Mouse (Mus musculus) left cerebral cortex, adult 2 months (tissue): Measurements from ENCODE around the gene Btbd35f10. TPM values are rescaled to one million over a fixed set of nuclear protein-coding genes. Genes with fewer than 3 reads are reported as not detected.
"Not testable (repeated sequence)": the region's sequence is repeated elsewhere in the genome, so short reads cannot be mapped to it uniquely, and the experiment has no call there.

Source experiments
- DNase-seq, 2 experiments: peaks; one replicate each; pipeline ENCODE4 v3.0.0; 2021 to 2022; ENCODE audit warnings: low spot score in 2 of 2, mixed read lengths in 1 of 2; ENCODE audit errors: extremely low spot score in 1 of 2
- H3K27ac ChIP-seq: fragments of 200-600 bp; 2 replicates; pipeline ENCODE4 v1.8.1; 2022
- H3K4me3 ChIP-seq: fragments of 200-600 bp; 2 replicates; pipeline ENCODE4 v1.8.1; 2022
- intact Hi-C: fragments of 180-260 bp; cut with DNase I; formaldehyde crosslinking; loops from one replicate; pipeline ENCODE4 v1.15.1; 2025
- long read RNA-seq, 2 experiments: library from polyadenylated mRNA; stranded (forward); transcript quantifications; one replicate each; pipeline ENCODE4 v2.0.0; 2021; ENCODE audit warnings: borderline mapping rate in 2 of 2
- total RNA-seq, 2 experiments: library from RNA; stranded (reverse); gene quantifications; 2 replicates each; pipeline ENCODE4 v1.2.3; 2021

The Btbd35f10 gene
- not detected for total RNA-seq
- long read RNA-seq, experiment 1: 0 reads
- long read RNA-seq, experiment 2: 0 reads

DNA sequence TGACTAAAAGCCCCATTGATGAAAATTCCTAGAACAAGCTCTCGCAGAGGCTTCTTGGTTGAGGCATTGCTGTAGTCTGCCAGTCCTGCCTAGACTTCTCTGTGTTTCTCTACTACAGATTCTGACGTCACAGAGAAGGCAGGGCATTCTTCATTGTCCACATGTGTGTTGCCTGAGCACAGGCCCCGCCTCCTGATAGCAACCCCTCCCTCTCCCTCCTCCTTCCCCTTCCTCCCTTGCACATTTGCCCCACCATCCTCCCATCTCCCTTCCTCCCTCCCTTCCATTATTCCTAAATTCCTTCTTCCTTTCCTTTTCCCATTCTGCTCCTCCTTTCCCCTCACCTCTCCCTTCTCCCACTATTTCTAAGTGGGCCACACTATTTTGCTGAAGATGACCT, at the start of gene Btbd35f10:
Btbd35f10 (minus strand) TSS at position 101 of the 400 bp plus-strand sequence.
- H3K4me3 ChIP-seq, DNase-seq, H3K27ac ChIP-seq, intact Hi-C loops: not testable (repeated sequence)

Other genes starting within 250 kb of the Btbd35f10 start
- not detected for gene Btbd35f18, start 52.7 kb downstream of the Btbd35f10 start, total RNA-seq
- gene Btbd35f16, start 204.1 kb upstream of the Btbd35f10 start, total RNA-seq: not detected